Mouse (Mus musculus): ENCODE results near the gene Vmp1.
A peak's percentile ranks its signal among the peaks of the same experiment; 100 is the strongest.

- TF ChIP-seq MAFK (IDR thresholded peaks at IDR 0.05; ENCODE audit: insufficient read depth, low read depth, low read length): 0 out of 2 replicates have a peak, but pooled peaks have one; percentile 35
- no peak for TF ChIP-seq CHD2 (IDR thresholded peaks at IDR 0.05; ENCODE audit: low read depth, low read length)
- no peak for TF ChIP-seq ZC3H11A (IDR thresholded peaks at IDR 0.05; ENCODE audit: borderline replicate concordance, low read depth, low read length)
- TF ChIP-seq HCFC1 (IDR thresholded peaks at IDR 0.05; ENCODE audit: borderline replicate concordance, insufficient read depth, low read length): no peak
- no peak for TF ChIP-seq ZNF384 (IDR thresholded peaks at IDR 0.05; ENCODE audit: low read depth, low read length)
These were observed 28.0 kb downstream of the Vmp1 start for GRCm38 (mm10) chr11:86655671-86656070.

All from ES-E14 (cell line).